Mouse (Mus musculus) hindbrain, embryonic 12.5 days (tissue): ENCODE measurements at regions not wholly inside any gene's neighbourhood (a gene's known extent, or its start where the extent isn't known, plus 50 kb on each side); places are given as distances from the start of the nearest gene placed in this dataset.

Experiments
- ATAC-seq: fragments of 200-750 bp; cut with Nextera tagmentation; 2 replicates; pipeline ENCODE4 v1.8.0; 2017; ENCODE audit warnings: moderate TSS enrichment; ENCODE audit not compliant: low FRiP score
- H3K27ac ChIP-seq: fragments of 300-500 bp; sonication (generic); 2 replicates; pipeline ENCODE4 v1.5.1; 2016; ENCODE audit warnings: mild to moderate bottlenecking
- H3K27me3 ChIP-seq: fragments of 300-500 bp; sonication (generic); 2 replicates; pipeline ENCODE4 v1.6.1; 2016; ENCODE audit warnings: mild to moderate bottlenecking
- H3K36me3 ChIP-seq: fragments of 300-500 bp; sonication (generic); 2 replicates; pipeline ENCODE4 v1.6.1; 2016; ENCODE audit warnings: mild to moderate bottlenecking
- H3K4me1 ChIP-seq: fragments of 300-500 bp; sonication (generic); 2 replicates; pipeline ENCODE4 v1.6.1; 2016
- H3K4me2 ChIP-seq: fragments of 300-500 bp; sonication (generic); replicated peaks from 2 replicates; pipeline ENCODE4 v1.6.1; 2016; ENCODE audit warnings: mild to moderate bottlenecking
- H3K4me3 ChIP-seq: fragments of 300-500 bp; sonication (generic); 2 replicates; pipeline ENCODE4 v1.5.1; 2016; ENCODE audit warnings: mild to moderate bottlenecking
- H3K9ac ChIP-seq: fragments of 300-500 bp; sonication (generic); 2 replicates; pipeline ENCODE4 v1.6.1; 2016; ENCODE audit warnings: mild to moderate bottlenecking, moderate library complexity
- H3K9me3 ChIP-seq: fragments of 300-500 bp; sonication (generic); replicated peaks from 2 replicates; pipeline ENCODE4 v1.6.1; 2016; ENCODE audit warnings: mild to moderate bottlenecking
- WGBS: fragments of 180-500 bp; shearing (Covaris S2); methylation state at CpG from one replicate; pipeline ENCODE4 v1.1.7; 2016; 5-methylcytosine and 5-hydroxymethylcytosine counted together

- Histone ChIP-seq H3K4me1 (no peaks in the 10 kb centered on the region), H3K27ac (no peak overlapping the region), H3K4me3 (no peak overlapping the region), H3K36me3 (no peaks in the 10 kb centered on the region), H3K9me3 (no peaks in the 10 kb centered on the region), H3K9ac (no peak overlapping the region), H3K4me2 (no peak overlapping the region), H3K27me3 (no peaks in the 10 kb centered on the region)
- 84% methylated on average over 9 of the region's 16 CpGs for WGBS
- ATAC-seq: no peak
Observed at GRCm38 (mm10) chr3:54103098-54103497, 52.7 kb upstream of the Trpc4 start.

GRCm38 (mm10) chr3:54083634-54084033 is 72.2 kb upstream of the Trpc4 start:
- 49% methylated on average over 6 of the region's 6 CpGs for WGBS

GRCm38 (mm10) chr3:54076461-54076860 is 79.4 kb upstream of the Trpc4 start:
- no peak overlapping the region for H3K27ac ChIP-seq
- WGBS: 81% methylated on average over 5 of the region's 5 CpGs
- H3K9me3 ChIP-seq: no peaks in the 10 kb centered on the region
- ATAC-seq: no peak
- H3K4me1 ChIP-seq: no peaks in the 10 kb centered on the region
- no peak overlapping the region for H3K4me2 ChIP-seq
- H3K36me3 ChIP-seq: no peaks in the 10 kb centered on the region
- H3K4me3 ChIP-seq: no peak overlapping the region
- no peaks in the 10 kb centered on the region for H3K27me3 ChIP-seq
- H3K9ac ChIP-seq: peak overlapping the region; percentile 32; the same call in 1 of the 2 replicates

More at GRCm38 (mm10) chr3:54083634-54084033, 72.2 kb upstream of the Trpc4 start:
- H3K27me3 ChIP-seq: no peaks in the 10 kb centered on the region
- peaks cover 6% of the 10 kb centered on the region; the same call in 1 of the 2 replicates for H3K4me1 ChIP-seq
- no peak overlapping the region for H3K27ac ChIP-seq
- no peak overlapping the region for H3K4me2 ChIP-seq
- H3K4me3 ChIP-seq: no peak overlapping the region
- H3K36me3 ChIP-seq: no peaks in the 10 kb centered on the region
- ATAC-seq: peak; percentile 48; the same call in 1 of the 2 replicates
- H3K9ac ChIP-seq: no peak overlapping the region
- no peaks in the 10 kb centered on the region for H3K9me3 ChIP-seq

GRCm38 (mm10) chr3:54060653-54061052 is 95.2 kb upstream of the Trpc4 start:
- Histone ChIP-seq H3K9me3 (no peaks in the 10 kb centered on the region), H3K4me1 (no peaks in the 10 kb centered on the region), H3K27me3 (no peaks in the 10 kb centered on the region), H3K4me2 (no peak overlapping the region), H3K36me3 (no peaks in the 10 kb centered on the region), H3K4me3 (no peak overlapping the region), H3K27ac (no peak overlapping the region), H3K9ac (no peak overlapping the region)
- WGBS: 68% methylated on average over 1 of the region's 1 CpGs
- ATAC-seq: no peak

GRCm38 (mm10) chr3:54054376-54054775 is 101.5 kb upstream of the Trpc4 start:
- no peak for ATAC-seq
- Histone ChIP-seq H3K27me3 (no peaks in the 10 kb centered on the region), H3K36me3 (no peaks in the 10 kb centered on the region), H3K4me1 (peaks cover 3% of the 10 kb centered on the region), H3K9me3 (no peaks in the 10 kb centered on the region), H3K27ac (no peak overlapping the region), H3K4me2 (no peak overlapping the region), H3K9ac (no peak overlapping the region), H3K4me3 (no peak overlapping the region)
- 88% methylated on average over 7 of the region's 7 CpGs for WGBS

- WGBS: 6% methylated on average over 2 of the region's 2 CpGs
- no peak overlapping the region for H3K27ac ChIP-seq
- peak; percentile 88 for ATAC-seq
Observed at GRCm38 (mm10) chr3:54049370-54049769, 106.5 kb upstream of the Trpc4 start.

GRCm38 (mm10) chr3:54048091-54048670 is 107.7 kb upstream of the Trpc4 start:
- 60% methylated on average over 3 of the region's 3 CpGs for WGBS
- Histone ChIP-seq H3K9me3 (no peaks in the 10 kb centered on the region), H3K4me2 (no peak overlapping the region), H3K9ac (no peak overlapping the region), H3K27ac (no peak overlapping the region), H3K4me1 (peaks cover 4% of the 10 kb centered on the region), H3K36me3 (no peaks in the 10 kb centered on the region), H3K4me3 (no peak overlapping the region), H3K27me3 (no peaks in the 10 kb centered on the region)
- no peak for ATAC-seq

More at GRCm38 (mm10) chr3:54049370-54049769, 106.5 kb upstream of the Trpc4 start:
- H3K9ac ChIP-seq: no peak overlapping the region
- no peak overlapping the region for H3K4me3 ChIP-seq
- H3K4me2 ChIP-seq: no peak overlapping the region
- H3K36me3 ChIP-seq: no peaks in the 10 kb centered on the region
- H3K9me3 ChIP-seq: no peaks in the 10 kb centered on the region
- H3K4me1 ChIP-seq: peaks cover 4% of the 10 kb centered on the region
- H3K27me3 ChIP-seq: no peaks in the 10 kb centered on the region

- Histone ChIP-seq H3K4me2 (no peak overlapping the region), H3K4me3 (no peak overlapping the region), H3K27me3 (no peaks in the 10 kb centered on the region), H3K9me3 (no peaks in the 10 kb centered on the region), H3K27ac (no peak overlapping the region), H3K36me3 (no peaks in the 10 kb centered on the region), H3K4me1 (no peaks in the 10 kb centered on the region), H3K9ac (no peak overlapping the region)
- 80% methylated on average over 4 of the region's 4 CpGs for WGBS
- ATAC-seq: no peak
Observed at GRCm38 (mm10) chr3:54027365-54027764, 128.5 kb upstream of the Trpc4 start.

GRCm38 (mm10) chr3:54020196-54020595 is 135.6 kb upstream of the Trpc4 start:
- Histone ChIP-seq H3K4me2 (no peak overlapping the region), H3K9me3 (no peaks in the 10 kb centered on the region), H3K27me3 (no peaks in the 10 kb centered on the region), H3K9ac (no peak overlapping the region), H3K36me3 (no peaks in the 10 kb centered on the region), H3K4me1 (peaks cover 7% of the 10 kb centered on the region), H3K4me3 (no peak overlapping the region), H3K27ac (no peak overlapping the region)
- 49% methylated on average over 4 of the region's 4 CpGs for WGBS
- ATAC-seq: no peak

GRCm38 (mm10) chr3:54017943-54018649 is 137.7 kb upstream of the Trpc4 start:
- no peak overlapping the region for H3K27ac ChIP-seq
- 17% methylated on average over 4 of the region's 4 CpGs for WGBS

GRCm38 (mm10) chr3:54016877-54017276 is 139.0 kb upstream of the Trpc4 start:
- H3K27ac ChIP-seq: no peak overlapping the region
- no peaks in the 10 kb centered on the region for H3K9me3 ChIP-seq
- H3K4me3 ChIP-seq: no peak overlapping the region
- H3K36me3 ChIP-seq: no peaks in the 10 kb centered on the region
- H3K27me3 ChIP-seq: no peaks in the 10 kb centered on the region
- 62% methylated on average over 5 of the region's 5 CpGs for WGBS
- no peak overlapping the region for H3K9ac ChIP-seq
- ATAC-seq: no peak
- H3K4me1 ChIP-seq: peaks cover 7% of the 10 kb centered on the region
- no peak overlapping the region for H3K4me2 ChIP-seq

More at GRCm38 (mm10) chr3:54017943-54018649, 137.7 kb upstream of the Trpc4 start:
- Histone ChIP-seq H3K4me2 (no peak overlapping the region), H3K27me3 (no peaks in the 10 kb centered on the region), H3K4me1 (peaks cover 7% of the 10 kb centered on the region), H3K36me3 (no peaks in the 10 kb centered on the region), H3K4me3 (no peak overlapping the region), H3K9me3 (no peaks in the 10 kb centered on the region), H3K9ac (no peak overlapping the region)
- no peak for ATAC-seq

GRCm38 (mm10) chr3:54011016-54011415 is 144.8 kb upstream of the Trpc4 start:
- no peaks in the 10 kb centered on the region for H3K9me3 ChIP-seq
- no peaks in the 10 kb centered on the region for H3K36me3 ChIP-seq
- H3K27ac ChIP-seq: no peak overlapping the region
- WGBS: 92% methylated on average over 2 of the region's 2 CpGs
- H3K4me1 ChIP-seq: no peaks in the 10 kb centered on the region
- no peak overlapping the region for H3K9ac ChIP-seq
- H3K4me2 ChIP-seq: no peak overlapping the region
- H3K27me3 ChIP-seq: no peaks in the 10 kb centered on the region
- ATAC-seq: no peak
- H3K4me3 ChIP-seq: no peak overlapping the region

GRCm38 (mm10) chr3:53992993-53993392 is 129.4 kb upstream of the Ufm1 start:
- H3K36me3 ChIP-seq: no peaks in the 10 kb centered on the region

More at GRCm38 (mm10) chr3:53992993-53993392, 129.4 kb upstream of the Ufm1 start:
- H3K9me3 ChIP-seq: no peaks in the 10 kb centered on the region
- 0 out of 2 replicates have a peak, but pooled peaks cover 4% of the 10 kb centered on the region for H3K4me1 ChIP-seq
- H3K27me3 ChIP-seq: no peaks in the 10 kb centered on the region
- WGBS: 78% methylated on average over 4 of the region's 4 CpGs
- ATAC-seq: no peak
- H3K4me2 ChIP-seq: no peak overlapping the region
- no peak overlapping the region for H3K9ac ChIP-seq
- no peak overlapping the region for H3K4me3 ChIP-seq
- no peak overlapping the region for H3K27ac ChIP-seq
